Mouse (Mus musculus): ENCODE results near the gene Phlpp1.

Gene Phlpp1

DNA sequence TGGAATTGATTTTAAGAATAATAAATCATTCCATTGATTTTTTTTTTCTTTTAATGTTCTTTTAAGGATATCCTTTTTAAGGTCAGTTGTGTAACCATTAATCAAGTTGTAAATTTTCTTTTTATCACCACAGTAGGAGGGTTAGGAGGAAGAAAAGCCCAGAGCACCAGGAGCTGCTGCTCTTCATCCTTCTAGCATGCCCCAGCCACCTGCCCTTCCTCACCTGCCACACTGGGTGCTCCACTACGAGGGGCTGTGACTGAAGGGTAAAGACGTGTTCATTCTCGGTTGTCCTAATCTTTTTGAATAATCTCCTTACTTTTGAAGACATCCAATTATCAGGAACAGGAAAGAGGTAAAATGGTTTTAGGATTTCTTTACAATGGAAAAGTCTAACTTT lies 22.7 kb downstream of the Phlpp1 start:
- no peak for DNase-seq (ENCODE audit: low spot score)

- DNase-seq (ENCODE audit: low spot score): no peak
These were observed 26.4 kb downstream of the Phlpp1 start for GRCm38 (mm10) chr1:106197991-106198390.

GRCm38 (mm10) chr1:106199109-106199508 lies 27.6 kb downstream of the Phlpp1 start:
- DNase-seq (ENCODE audit: low spot score): no peak

DNA sequence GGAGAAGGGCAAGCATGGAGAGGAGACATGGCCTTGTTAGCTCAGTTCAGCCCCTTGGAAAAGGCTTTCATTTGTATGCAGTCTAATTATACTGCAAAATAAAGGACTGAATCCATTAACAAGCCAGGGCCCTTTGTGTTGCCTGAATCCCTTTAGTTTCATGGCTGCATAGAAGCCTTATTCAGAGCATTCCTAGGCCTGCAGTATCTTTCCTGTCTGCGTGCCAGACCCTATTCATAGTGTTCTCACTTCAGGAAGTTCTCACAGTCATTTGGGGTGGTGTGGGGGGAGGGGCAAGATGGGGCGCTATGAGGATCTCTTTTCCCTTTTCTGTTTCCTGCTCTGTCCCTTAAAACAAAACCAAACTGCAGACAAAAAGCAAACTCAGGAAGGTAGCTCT lies 28.1 kb downstream of the Phlpp1 start:
- peak; percentile 30 for DNase-seq (ENCODE audit: low spot score)

DNA sequence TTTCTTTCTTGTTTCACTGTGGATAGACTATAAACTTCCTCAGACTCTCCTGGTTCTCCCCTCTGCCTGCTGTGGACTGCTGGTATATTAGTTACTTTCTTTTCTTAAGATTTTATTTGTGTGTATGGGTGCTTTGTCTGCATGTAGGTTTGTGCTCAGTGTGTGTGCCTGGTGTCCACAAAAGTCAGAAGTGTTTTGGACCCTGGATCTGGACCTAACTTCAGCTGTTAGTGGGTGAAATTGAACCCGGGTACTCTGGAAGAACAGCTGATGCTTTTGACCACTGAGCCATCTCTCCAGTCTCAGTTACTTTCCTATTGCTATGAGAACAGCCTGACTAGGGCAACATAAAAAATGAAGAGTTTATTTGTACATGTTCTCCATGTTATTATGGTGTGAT lies 29.5 kb downstream of the Phlpp1 start:
- no peak for DNase-seq (ENCODE audit: low spot score)

- DNase-seq (ENCODE audit: low spot score): no peak
These were observed 30.4 kb downstream of the Phlpp1 start for GRCm38 (mm10) chr1:106201929-106202328.

DNA sequence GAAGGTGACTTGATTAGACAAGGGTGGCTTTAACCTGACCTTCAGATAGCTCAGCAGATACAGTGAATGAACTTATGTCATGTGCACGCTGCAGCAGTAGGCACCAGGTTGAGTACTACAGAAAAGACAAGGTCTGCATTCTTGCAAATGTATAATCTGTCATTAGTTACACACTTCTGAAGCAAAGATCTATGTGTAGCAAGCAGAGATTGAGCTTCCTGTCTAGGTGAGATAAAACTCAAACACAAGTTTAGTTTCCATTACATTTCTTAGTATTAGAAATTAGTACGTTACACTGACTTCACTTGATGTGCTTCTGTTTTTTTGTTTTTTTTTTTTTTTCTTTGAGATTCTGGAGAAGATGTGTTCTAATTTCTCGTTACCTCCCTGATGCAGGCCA lies 32.4 kb downstream of the Phlpp1 start:
- no peak for DNase-seq (ENCODE audit: low spot score)

GRCm38 (mm10) chr1:106204350-106204749 lies 32.8 kb downstream of the Phlpp1 start:
- DNase-seq (ENCODE audit: low spot score): peak; percentile 44

- DNase-seq (ENCODE audit: low spot score): no peak
These were observed 37.0 kb downstream of the Phlpp1 start for GRCm38 (mm10) chr1:106208581-106208980.

GRCm38 (mm10) chr1:106210461-106210860 lies 38.9 kb downstream of the Phlpp1 start:
- DNase-seq (ENCODE audit: low spot score): no peak

GRCm38 (mm10) chr1:106211146-106211545 lies 39.6 kb downstream of the Phlpp1 start:
- no peak for DNase-seq (ENCODE audit: low spot score)

GRCm38 (mm10) chr1:106220431-106220830 lies 48.9 kb downstream of the Phlpp1 start:
- DNase-seq (ENCODE audit: low spot score): no peak

DNA sequence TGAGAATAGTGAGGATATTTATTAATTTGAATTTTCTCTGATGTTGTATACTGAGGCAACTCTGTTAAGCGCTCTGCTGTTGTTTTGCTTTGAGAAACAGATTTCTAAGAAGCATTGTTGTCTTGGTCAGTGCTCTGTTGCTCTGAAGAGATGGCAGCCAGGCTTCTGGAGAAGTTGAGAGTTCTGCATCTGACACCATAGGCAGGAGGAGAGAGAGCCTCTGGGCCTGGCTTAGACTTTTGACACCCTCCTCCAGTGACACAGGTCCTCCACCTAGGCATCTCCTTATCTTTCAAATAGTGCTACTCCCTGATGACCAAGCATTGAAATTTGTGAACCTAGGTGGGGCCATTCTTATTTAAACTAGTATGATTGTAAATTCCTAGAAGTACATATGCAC lies 49.8 kb downstream of the Phlpp1 start:
- DNase-seq (ENCODE audit: low spot score): no peak

- no peak for DNase-seq (ENCODE audit: low spot score)
These were observed 50.4 kb downstream of the Phlpp1 start for GRCm38 (mm10) chr1:106221964-106222363.

GRCm38 (mm10) chr1:106226613-106227012 lies 55.1 kb downstream of the Phlpp1 start:
- no peak for DNase-seq (ENCODE audit: low spot score)

DNA sequence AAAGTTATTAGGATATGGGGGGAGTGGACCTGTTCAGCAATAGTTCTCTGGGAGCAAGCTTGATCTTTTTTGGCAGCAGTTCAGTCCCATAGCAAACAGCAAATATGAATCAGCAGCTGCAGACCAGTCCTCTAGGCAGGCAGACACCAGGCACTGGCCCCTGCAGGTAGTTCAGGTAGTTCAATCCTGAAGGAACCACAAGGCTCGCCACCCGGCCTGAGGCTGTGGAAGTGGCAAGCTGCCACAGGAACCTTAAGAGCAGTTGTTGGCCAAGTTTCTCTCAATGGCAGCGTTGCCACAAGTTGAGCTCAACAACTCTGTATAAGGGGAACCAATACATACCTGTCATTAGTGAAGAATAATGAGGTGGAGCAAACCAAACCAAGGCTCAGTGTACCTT lies 58.8 kb downstream of the Phlpp1 start:
- DNase-seq (ENCODE audit: low spot score): peak; percentile 53

- DNase-seq (ENCODE audit: low spot score): no peak
These were observed 59.8 kb downstream of the Phlpp1 start for GRCm38 (mm10) chr1:106231345-106231744.

GRCm38 (mm10) chr1:106231805-106232459 lies 60.4 kb downstream of the Phlpp1 start:
- no peak for DNase-seq (ENCODE audit: low spot score)

DNA sequence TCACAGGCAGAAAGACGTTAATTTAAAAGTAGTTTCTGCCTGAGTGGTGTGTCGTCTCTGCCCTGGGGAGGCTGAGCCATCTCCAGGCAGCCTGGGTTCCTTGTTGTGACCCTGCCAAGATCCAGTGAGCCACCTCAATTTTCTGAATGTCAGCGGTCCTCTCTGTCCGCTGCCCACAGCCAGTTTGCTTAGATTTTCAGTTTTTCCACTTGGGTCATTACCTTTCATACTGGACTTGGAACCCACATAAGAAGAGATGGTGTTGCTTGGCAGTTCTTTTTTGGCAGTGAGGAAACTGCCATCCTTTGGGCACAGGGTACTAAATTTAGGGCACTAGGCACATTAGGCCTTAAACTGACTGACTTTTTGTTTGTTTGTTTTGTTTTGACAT lies 60.9 kb downstream of the Phlpp1 start:
- DNase-seq (ENCODE audit: low spot score): no peak

DNA sequence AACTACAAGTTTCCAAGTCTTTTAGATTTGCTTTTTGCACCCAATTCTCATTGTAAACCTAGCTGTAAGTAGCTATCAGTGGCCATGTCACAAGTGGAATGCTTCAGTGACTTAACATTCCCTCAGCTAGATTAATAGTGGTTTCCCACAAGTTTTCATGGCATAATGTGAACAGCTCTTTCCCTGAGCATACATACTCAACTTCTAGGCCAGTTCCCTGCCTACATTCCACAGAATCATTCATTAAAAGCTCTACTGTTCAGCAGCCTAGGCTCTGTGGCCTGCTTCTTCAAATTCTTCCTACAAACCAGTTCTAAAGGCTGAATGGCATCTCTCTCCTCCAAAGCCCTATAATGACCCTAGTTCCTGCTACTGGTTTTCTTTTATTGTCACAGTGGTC lies 65.4 kb downstream of the Phlpp1 start:
- DNase-seq (ENCODE audit: low spot score): no peak

DNA sequence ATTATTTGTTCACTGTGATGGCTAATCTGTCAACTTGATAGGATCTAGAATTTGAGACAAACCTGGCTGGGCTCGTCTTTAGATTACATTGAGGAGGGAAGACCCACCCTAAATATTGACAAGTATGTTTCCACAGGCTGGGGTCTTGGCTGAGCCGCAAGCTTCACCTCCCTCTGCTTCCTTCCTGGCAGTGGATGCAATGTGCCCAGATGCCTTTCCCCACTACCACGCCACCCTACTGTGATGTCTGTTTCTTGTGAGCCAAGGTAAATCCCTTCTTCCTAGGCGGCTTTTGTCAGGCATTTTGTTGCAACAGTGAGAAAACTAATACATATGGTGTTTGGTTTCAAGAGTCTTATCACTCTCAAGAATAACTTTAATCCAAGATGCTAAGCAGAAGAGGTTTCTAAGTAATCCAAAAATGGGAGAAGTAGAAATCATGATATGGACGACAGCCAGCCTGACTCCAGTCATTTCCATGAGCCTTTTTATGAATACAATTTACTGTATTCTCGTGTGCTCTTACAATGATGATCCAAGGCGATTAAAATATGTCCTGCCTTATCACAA lies 68.6 kb downstream of the Phlpp1 start:
- no peak for DNase-seq (ENCODE audit: low spot score)

- no peak for DNase-seq (ENCODE audit: low spot score)
These were observed 69.5 kb downstream of the Phlpp1 start for GRCm38 (mm10) chr1:106241059-106241458.

DNA sequence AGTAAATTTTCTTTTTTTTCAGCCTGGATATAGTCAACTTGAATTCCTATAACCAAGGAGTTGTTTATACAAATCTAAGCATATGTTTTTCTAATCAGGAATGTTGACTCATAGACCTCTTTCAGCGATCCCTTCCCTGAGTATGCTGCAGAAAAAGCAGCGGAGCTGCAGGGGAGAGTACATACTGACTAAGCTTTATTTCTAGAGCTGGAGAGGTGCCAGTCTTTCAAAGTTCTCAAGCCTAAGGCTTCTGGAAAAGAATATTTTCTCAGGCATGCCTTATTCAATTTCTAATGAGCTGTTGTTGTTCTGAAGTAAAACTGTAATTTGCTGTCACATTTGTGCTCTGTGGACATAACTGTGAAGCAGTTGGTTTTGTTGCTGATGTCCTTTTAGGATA lies 70.6 kb downstream of the Phlpp1 start:
- peak; percentile 27 for DNase-seq (ENCODE audit: low spot score)

GRCm38 (mm10) chr1:106243371-106243770 lies 71.8 kb downstream of the Phlpp1 start:
- DNase-seq (ENCODE audit: low spot score): no peak

All from urinary bladder, postnatal 14 days (tissue).